Mouse (Mus musculus): ENCODE results near the gene Minos1. TPM values are rescaled to one million over a fixed set of nuclear protein-coding genes. Genes with fewer than 3 reads are reported as not detected.

The Minos1 gene
- polyA plus RNA-seq, 1 experiment from 2014 or later = 477 TPM

DNA sequence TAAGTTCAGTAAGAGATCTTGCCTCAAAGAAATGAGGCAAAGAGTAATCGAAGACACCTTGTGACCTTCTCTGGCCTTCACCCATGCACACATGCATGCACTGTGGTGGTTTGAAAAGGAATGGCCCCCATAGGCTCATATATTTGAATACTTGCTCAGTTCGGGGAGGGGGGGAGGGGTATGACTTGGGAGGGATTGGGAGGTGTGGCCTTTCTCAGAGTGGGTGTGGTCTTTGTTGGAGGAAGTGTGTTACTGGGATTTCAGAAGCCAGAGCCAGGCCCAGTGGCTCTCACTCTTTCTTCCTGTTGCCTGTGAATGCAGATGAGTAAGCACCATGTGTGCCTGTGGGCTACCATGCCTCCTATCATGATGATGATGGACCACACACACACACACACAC is 5.1 kb upstream of the Minos1 start:
- Histone ChIP-seq H3K9me3 (ENCODE audit: control insufficient read depth, low read depth, low read length) (no peaks in the 10 kb centered on the region), H3K27me3 (ENCODE audit: control insufficient read depth, insufficient read depth, low read length) (no peaks in the 10 kb centered on the region), H3K9ac (replicated peaks; ENCODE audit: low read depth, low read length) (no peak overlapping the region), H3K4me3 (ENCODE audit: low read depth, low read length) (no peak overlapping the region), H3K27ac (ENCODE audit: low read length) (no peak overlapping the region), H3K36me3 (ENCODE audit: control insufficient read depth, insufficient read depth, low read length) (no peaks in the 10 kb centered on the region), H3K4me1 (ENCODE audit: control insufficient read depth, insufficient read depth, low read length) (no peaks in the 10 kb centered on the region), H3K4me2 (replicated peaks; ENCODE audit: low read depth, low read length) (no peak overlapping the region)
- 89% methylated on average over 2 of the region's 2 CpGs for WGBS
- ATAC-seq (ENCODE audit: insufficient number of reproducible peaks, insufficient read depth, low FRiP score, low read depth) = no peak

DNA sequence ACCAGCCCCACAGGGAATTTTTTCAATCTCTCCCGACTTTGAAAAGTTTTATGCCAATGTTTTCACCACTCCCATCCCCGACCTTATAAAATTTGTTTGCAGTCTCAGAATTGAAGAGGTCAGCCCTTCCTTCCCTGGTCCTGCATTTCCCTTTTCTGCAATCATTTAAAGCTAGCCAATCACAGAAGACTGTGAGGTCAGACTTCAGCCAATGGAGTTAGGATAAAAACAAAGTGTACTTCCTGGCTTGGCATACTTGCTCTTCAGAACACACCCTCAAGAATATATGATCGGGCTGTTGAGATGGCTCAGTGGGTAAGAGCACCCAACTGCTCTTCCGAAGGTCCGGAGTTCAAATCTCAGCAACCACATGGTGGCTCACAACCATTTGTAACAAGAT is 2.2 kb upstream of the Minos1 start:
- no peak overlapping the region for H3K4me3 ChIP-seq (ENCODE audit: low read depth, low read length)
- WGBS = 80% methylated on average over 5 of the region's 5 CpGs
- H3K9ac ChIP-seq (replicated peaks; ENCODE audit: low read depth, low read length) = no peak overlapping the region
- no peaks in the 10 kb centered on the region for H3K36me3 ChIP-seq (ENCODE audit: control insufficient read depth, insufficient read depth, low read length)
- ATAC-seq (ENCODE audit: insufficient number of reproducible peaks, insufficient read depth, low FRiP score, low read depth) = no peak
- H3K4me1 ChIP-seq (ENCODE audit: control insufficient read depth, insufficient read depth, low read length) = peaks cover 4% of the 10 kb centered on the region; the same call in 1 of the 2 replicates
- H3K27me3 ChIP-seq (ENCODE audit: control insufficient read depth, insufficient read depth, low read length) = no peaks in the 10 kb centered on the region
- H3K27ac ChIP-seq (ENCODE audit: low read length) = no peak overlapping the region
- H3K4me2 ChIP-seq (replicated peaks; ENCODE audit: low read depth, low read length) = no peak overlapping the region
- no peaks in the 10 kb centered on the region for H3K9me3 ChIP-seq (ENCODE audit: control insufficient read depth, low read depth, low read length)

DNA sequence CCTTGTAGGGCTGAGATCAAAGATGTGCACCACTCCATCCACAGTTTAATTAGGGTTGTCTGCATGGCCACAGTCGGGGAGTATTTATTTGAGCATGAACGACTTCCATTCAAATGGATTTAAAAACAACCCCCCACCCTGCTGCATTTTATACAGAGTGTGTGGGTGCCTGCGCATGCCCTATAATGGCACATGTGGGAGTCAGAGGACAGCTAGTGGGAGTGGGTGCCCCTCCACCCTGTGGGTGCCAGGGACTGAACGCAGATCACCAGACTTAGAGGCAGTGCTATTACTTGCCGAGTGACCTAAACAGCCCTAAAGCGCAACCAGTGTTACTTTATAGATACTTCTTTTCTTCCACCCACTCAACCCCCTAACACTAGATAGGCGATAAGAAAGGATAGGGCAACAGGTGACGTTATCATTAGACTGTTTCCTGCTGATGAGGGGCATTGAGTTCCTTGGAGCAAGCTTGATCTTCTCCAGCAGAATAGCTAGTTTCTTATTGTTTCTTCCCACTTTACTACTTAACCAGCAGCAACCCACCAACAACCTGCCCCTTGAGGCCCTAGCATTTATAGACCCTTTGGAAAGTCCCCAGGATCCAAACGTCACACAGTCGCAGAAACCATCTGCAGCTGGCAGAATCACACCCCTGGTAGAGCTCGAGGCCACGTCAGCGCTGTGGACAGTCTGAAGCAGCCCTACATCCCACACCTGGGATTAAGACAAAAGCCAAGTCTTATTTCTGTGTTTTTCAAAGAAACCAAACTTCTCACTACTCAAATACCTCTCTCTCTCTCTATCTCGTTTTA is 1.2 kb upstream of the Minos1 start:
- Histone ChIP-seq H3K9me3 (ENCODE audit: control insufficient read depth, low read depth, low read length) (no peaks in the 10 kb centered on the region), H3K36me3 (ENCODE audit: control insufficient read depth, insufficient read depth, low read length) (no peaks in the 10 kb centered on the region), H3K4me1 (ENCODE audit: control insufficient read depth, insufficient read depth, low read length) (peaks cover 4% of the 10 kb centered on the region; the same call in 1 of the 2 replicates), H3K4me3 (ENCODE audit: low read depth, low read length) (no peak overlapping the region), H3K4me2 (replicated peaks; ENCODE audit: low read depth, low read length) (no peak overlapping the region), H3K27ac (ENCODE audit: low read length) (no peak overlapping the region), H3K9ac (replicated peaks; ENCODE audit: low read depth, low read length) (no peak overlapping the region), H3K27me3 (ENCODE audit: control insufficient read depth, insufficient read depth, low read length) (no peaks in the 10 kb centered on the region)
- ATAC-seq (ENCODE audit: insufficient number of reproducible peaks, insufficient read depth, low FRiP score, low read depth) = no peak
- 88% methylated on average over 14 of the region's 14 CpGs for WGBS

DNA sequence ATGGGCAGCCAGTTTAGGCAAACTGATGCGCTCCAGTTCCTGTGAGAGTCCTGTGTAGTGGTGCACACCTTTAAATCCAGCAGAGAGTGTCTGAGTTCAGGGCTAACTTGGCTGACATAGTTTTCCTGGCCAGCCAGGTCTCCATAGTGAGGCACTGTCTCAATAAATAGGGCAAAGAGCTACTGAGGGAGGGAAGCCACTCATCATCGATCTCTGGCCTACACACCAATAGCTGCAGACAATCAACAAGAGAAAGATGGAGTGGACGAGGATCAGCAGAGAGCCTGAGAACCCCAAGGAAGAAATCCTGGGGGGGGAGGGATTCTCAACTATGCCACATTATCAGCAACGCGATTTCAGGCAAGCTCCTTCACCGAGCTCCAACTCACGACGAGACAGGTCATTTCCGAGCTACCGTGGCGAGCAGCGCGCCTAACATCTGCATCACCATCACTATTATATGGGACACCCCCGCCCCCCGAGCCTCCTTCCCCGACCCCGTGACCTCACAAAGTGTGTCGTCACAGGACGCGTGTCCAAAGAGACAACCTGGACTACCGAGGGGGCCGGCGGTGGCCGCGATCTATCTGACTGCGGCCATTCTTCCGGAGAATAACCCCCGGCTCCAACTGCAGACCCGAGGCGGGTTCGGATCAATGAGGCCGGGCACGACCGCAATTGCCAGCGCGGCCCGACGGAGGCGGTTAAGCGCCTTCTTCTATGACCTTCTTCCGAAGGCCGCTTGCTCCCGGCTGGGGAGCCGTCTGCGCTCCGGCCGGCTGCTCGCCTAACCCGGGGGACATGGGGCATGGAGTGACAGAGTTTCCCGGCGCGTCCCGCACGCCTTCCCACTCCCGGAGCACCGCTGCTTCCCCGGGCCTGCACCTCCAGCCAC is 860 bp downstream of the Minos1 start:
- Histone ChIP-seq H3K36me3 (ENCODE audit: control insufficient read depth, insufficient read depth, low read length) (no peaks in the 10 kb centered on the region), H3K4me3 (ENCODE audit: low read depth, low read length) (peak overlapping the region; percentile 61), H3K27me3 (ENCODE audit: control insufficient read depth, insufficient read depth, low read length) (no peaks in the 10 kb centered on the region), H3K9me3 (ENCODE audit: control insufficient read depth, low read depth, low read length) (no peaks in the 10 kb centered on the region), H3K27ac (ENCODE audit: low read length) (peak overlapping the region; percentile 89; the same call in 1 of the 2 replicates), H3K4me1 (ENCODE audit: control insufficient read depth, insufficient read depth, low read length) (peaks cover 4% of the 10 kb centered on the region; the same call in 1 of the 2 replicates), H3K9ac (replicated peaks; ENCODE audit: low read depth, low read length) (peak overlapping the region; percentile 92), H3K4me2 (replicated peaks; ENCODE audit: low read depth, low read length) (peak overlapping the region; percentile 75)
- 2% methylated on average over 55 of the region's 57 CpGs for WGBS
- peak; percentile 11; the same call in 1 of the 2 replicates for ATAC-seq (ENCODE audit: insufficient number of reproducible peaks, insufficient read depth, low FRiP score, low read depth)

DNA sequence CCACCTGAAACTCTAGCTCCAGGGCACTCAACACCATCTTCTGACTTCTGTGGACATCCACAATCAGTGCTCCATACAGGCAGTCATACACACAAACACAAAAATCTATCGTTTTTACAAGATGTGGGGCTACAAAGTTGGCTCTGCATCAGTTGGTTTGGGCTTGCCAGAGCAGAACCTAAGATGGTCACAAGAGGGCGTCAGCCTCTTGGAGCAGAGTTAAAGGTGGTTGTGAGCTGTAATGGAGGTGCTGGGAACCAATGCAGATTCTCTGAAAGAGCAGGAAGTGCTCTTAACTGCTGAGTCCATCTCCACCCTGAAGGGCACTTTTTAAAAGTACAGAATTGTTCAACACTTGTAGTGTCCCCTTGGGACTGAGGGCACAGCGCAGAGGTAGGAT is 4.4 kb downstream of the Minos1 start:
- ATAC-seq (ENCODE audit: insufficient number of reproducible peaks, insufficient read depth, low FRiP score, low read depth) = no peak
- 89% methylated on average over 3 of the region's 3 CpGs for WGBS

DNA sequence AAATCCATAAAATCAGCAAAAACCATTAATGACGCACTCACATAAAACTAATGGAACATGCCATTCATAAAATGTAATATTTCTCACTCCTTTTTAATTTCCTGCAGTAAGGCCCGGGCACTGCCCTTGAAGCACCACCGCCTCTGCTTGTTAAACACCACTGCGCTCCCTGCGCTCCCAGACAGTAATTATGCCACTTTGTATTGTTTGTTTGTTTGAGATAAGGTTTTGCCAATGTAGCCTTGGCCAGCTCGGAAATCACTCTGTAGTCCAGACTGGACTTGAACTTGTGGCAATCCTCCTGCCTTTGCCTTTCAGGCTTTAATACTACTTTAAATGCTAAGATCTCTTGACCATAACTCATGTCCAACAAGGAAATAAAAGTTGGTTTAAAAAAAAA is 6.0 kb downstream of the Minos1 start:
- ATAC-seq (ENCODE audit: insufficient number of reproducible peaks, insufficient read depth, low FRiP score, low read depth) = no peak
- Histone ChIP-seq H3K36me3 (ENCODE audit: control insufficient read depth, insufficient read depth, low read length) (no peaks in the 10 kb centered on the region), H3K9me3 (ENCODE audit: control insufficient read depth, low read depth, low read length) (no peaks in the 10 kb centered on the region), H3K4me3 (ENCODE audit: low read depth, low read length) (no peak overlapping the region), H3K9ac (replicated peaks; ENCODE audit: low read depth, low read length) (no peak overlapping the region), H3K4me2 (replicated peaks; ENCODE audit: low read depth, low read length) (no peak overlapping the region), H3K27ac (ENCODE audit: low read length) (no peak overlapping the region), H3K4me1 (ENCODE audit: control insufficient read depth, insufficient read depth, low read length) (peaks cover 16% of the 10 kb centered on the region), H3K27me3 (ENCODE audit: control insufficient read depth, insufficient read depth, low read length) (no peaks in the 10 kb centered on the region)
- WGBS = 78% methylated on average over 6 of the region's 6 CpGs

More for the DNA sequence above, 4.4 kb downstream of the Minos1 start:
- Histone ChIP-seq H3K4me2 (replicated peaks; ENCODE audit: low read depth, low read length) (no peak overlapping the region), H3K4me3 (ENCODE audit: low read depth, low read length) (no peak overlapping the region), H3K27ac (ENCODE audit: low read length) (no peak overlapping the region), H3K36me3 (ENCODE audit: control insufficient read depth, insufficient read depth, low read length) (no peaks in the 10 kb centered on the region), H3K9ac (replicated peaks; ENCODE audit: low read depth, low read length) (no peak overlapping the region), H3K9me3 (ENCODE audit: control insufficient read depth, low read depth, low read length) (no peaks in the 10 kb centered on the region), H3K4me1 (ENCODE audit: control insufficient read depth, insufficient read depth, low read length) (peaks cover 4% of the 10 kb centered on the region; the same call in 1 of the 2 replicates), H3K27me3 (ENCODE audit: control insufficient read depth, insufficient read depth, low read length) (no peaks in the 10 kb centered on the region)

DNA sequence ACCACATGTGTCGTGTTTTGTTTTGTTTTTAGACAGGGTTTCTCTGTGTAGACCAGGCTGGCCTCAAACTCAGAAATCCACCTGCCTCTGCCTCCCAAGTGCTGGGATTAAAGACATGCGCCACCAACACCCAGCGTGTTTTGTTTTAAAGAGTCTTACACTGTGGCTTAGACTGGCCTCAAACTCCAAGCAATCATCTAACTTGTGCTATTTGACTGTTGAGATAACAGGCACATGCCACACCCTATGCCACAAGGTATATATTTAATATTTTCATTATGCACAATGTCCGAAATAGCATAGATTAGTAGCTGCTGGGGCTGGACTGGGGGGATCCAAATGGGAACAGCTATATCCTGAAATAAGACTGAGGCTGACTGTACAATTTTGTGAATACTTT is 8.4 kb downstream of the Minos1 start:
- ATAC-seq (ENCODE audit: insufficient number of reproducible peaks, insufficient read depth, low FRiP score, low read depth) = no peak
- WGBS = 84% methylated on average over 4 of the region's 4 CpGs
- no peaks in the 10 kb centered on the region for H3K27me3 ChIP-seq (ENCODE audit: control insufficient read depth, insufficient read depth, low read length)
- no peak overlapping the region for H3K27ac ChIP-seq (ENCODE audit: low read length)
- no peaks in the 10 kb centered on the region for H3K36me3 ChIP-seq (ENCODE audit: control insufficient read depth, insufficient read depth, low read length)
- H3K4me3 ChIP-seq (ENCODE audit: low read depth, low read length) = no peak overlapping the region
- H3K4me1 ChIP-seq (ENCODE audit: control insufficient read depth, insufficient read depth, low read length) = peaks cover 24% of the 10 kb centered on the region
- H3K9ac ChIP-seq (replicated peaks; ENCODE audit: low read depth, low read length) = no peak overlapping the region
- H3K9me3 ChIP-seq (ENCODE audit: control insufficient read depth, low read depth, low read length) = no peaks in the 10 kb centered on the region
- H3K4me2 ChIP-seq (replicated peaks; ENCODE audit: low read depth, low read length) = no peak overlapping the region

DNA sequence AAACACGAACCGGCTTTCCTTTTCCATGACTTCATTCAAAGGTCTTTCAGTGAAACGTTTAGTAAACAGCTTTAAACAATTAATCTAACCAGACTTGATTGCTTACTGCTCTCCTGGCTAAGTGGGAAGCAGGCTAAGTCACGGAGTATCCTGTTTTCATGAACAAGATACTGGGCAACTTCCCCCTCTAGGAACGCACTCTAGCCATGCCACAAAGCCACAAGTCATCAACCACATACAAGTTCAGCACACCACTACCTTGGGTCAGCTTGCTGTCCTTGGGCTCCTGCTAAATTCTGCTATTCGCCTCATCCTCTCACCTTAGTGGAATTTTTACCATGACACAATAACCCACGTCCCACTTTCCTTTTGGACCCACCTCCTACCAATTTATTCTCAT is 9.9 kb downstream of the Minos1 start:
- no peak overlapping the region for H3K9ac ChIP-seq (replicated peaks; ENCODE audit: low read depth, low read length)
- no peaks in the 10 kb centered on the region for H3K9me3 ChIP-seq (ENCODE audit: control insufficient read depth, low read depth, low read length)
- no peak overlapping the region for H3K4me3 ChIP-seq (ENCODE audit: low read depth, low read length)
- H3K4me1 ChIP-seq (ENCODE audit: control insufficient read depth, insufficient read depth, low read length) = peaks cover 24% of the 10 kb centered on the region
- H3K4me2 ChIP-seq (replicated peaks; ENCODE audit: low read depth, low read length) = no peak overlapping the region
- no peaks in the 10 kb centered on the region for H3K36me3 ChIP-seq (ENCODE audit: control insufficient read depth, insufficient read depth, low read length)
- 54% methylated on average over 7 of the region's 7 CpGs for WGBS
- H3K27ac ChIP-seq (ENCODE audit: low read length) = no peak overlapping the region; the same call in 1 of the 2 replicates
- no peaks in the 10 kb centered on the region for H3K27me3 ChIP-seq (ENCODE audit: control insufficient read depth, insufficient read depth, low read length)
- no peak for ATAC-seq (ENCODE audit: insufficient number of reproducible peaks, insufficient read depth, low FRiP score, low read depth)
